Mouse (Mus musculus): ENCODE data around the gene Tnr.
A peak's percentile ranks its signal among the peaks of the same experiment; 100 is the strongest.

Tnr gene

DNA sequence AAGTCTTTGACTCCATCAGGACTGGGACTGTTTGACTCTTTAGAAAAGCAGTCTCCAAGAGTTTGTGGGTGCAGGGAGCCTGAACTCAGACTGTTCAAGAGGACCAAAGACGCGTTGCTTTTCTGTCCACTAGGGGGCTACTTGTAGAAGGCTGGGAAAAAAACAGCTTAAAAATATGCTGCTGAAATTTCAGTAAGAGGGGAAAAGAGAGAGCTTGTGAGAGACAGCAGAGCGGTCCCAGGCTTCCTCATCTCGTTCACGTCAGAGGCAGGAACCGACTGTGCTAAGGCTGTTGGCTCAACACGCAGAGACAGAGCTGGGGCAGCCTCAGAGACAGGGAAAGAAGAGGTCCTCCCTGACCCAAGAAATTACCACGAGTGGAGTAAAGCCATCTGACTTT is at the start of gene Tnr:
TSS of gene Tnr (plus strand) at position 192 of the 400 bp plus-strand sequence.
- peak; percentile 23 for DNase-seq (ENCODE audit: extremely low spot score)

DNA sequence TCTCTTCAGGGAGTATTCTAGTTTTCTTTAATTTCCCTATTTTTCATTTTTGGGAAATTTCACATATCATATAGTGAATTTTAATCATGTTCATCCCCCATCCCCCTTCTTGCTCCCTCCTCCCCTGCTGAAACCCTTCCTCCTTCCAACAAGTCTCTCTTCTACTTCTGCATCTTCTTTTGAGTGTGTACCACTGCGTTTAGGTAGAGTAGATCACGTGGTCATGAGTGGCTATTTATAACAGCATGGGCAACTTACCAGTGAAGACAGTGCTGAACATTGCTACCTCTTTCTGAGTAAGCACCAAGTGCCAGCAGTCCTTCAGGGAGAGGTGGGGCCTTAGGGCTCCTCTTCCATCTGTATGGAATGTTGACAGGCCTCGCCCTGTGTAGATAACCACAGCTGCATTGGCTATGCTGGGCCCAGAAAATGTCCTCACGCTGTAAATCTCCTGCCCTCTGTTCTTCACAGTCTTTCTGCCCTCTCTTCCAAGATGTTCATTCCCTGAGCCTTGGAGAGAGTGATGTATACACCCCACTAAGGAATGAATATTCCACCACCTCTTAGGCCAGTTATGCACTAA is 33.6 kb upstream of the Tnr start:
- DNase-seq (ENCODE audit: extremely low spot score), result no peak

DNA sequence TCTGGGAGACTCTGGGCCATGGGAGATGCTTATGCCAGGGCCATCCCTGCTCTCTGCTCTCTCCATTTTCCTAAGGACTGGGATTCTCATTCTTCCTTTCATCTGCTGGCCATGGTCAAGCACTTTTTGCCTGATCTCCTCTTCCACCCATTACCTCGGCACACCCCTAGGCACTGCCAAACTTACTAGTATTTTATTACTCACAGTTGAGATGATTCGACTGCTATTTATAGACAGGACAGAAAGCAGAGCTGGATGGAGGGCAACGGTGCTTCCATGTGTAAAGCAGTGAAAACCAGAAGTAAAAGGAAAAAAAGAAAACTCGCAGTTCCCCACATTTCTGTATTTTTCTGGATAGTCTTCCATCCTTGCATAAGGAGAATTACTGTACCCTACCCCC is 31.0 kb upstream of the Tnr start:
- DNase-seq (ENCODE audit: extremely low spot score), result no peak

DNA sequence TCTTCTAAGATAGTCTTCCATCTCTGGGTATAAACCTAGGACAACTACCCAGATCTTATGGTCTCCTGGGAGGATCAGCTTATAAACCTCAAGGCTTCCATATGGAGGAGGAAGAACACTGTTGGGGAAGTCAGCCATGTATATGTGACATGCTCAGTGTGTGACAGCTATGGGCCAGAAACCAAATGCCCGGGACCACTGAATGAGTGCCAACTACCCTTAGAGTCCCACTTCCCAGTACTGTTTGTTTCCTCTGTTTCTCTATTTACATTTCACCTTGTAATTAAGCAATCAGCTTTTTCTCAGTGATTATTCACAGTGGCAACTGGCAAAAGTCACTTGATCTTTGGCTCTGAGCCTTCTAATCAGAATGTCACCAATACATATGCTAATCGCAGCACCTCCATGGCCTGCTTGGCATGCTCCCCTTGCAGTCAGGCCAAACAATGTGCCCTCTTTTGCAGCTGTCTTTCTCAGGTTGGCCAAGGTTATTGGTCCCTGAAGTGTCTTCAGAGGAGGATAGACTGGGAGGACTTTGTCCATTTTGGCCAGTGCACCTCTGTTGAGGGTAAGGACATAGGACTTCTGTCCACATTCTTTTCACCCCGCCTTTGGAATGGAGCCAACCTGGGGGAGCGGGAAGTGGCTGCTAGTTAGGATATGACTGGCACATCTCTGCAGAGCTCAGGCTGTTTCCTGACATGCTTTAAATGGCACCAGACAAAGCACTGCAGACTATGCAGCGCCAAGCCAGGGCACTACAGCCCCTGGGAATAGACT is 29.7 kb upstream of the Tnr start:
- no peak for DNase-seq (ENCODE audit: extremely low spot score)

DNA sequence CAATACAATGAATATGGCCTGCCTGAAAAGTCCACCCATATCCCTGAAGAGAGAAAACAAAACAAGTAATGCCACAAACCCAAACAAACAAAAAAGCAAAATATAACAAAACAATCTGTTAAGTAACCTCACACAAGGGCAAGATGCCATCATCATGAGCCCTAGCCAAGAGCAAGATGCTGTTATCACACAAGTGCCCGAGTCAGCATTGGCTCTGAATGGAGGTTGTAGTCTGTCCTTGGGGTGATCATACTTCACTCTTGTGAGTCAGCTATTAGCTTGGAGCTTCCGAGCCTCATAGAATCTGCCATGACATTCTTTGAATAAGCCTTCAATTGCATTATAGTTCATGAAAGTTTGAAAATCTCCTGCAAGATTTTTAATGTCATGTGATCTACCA is 25.3 kb upstream of the Tnr start:
- DNase-seq (ENCODE audit: extremely low spot score), result no peak

DNA sequence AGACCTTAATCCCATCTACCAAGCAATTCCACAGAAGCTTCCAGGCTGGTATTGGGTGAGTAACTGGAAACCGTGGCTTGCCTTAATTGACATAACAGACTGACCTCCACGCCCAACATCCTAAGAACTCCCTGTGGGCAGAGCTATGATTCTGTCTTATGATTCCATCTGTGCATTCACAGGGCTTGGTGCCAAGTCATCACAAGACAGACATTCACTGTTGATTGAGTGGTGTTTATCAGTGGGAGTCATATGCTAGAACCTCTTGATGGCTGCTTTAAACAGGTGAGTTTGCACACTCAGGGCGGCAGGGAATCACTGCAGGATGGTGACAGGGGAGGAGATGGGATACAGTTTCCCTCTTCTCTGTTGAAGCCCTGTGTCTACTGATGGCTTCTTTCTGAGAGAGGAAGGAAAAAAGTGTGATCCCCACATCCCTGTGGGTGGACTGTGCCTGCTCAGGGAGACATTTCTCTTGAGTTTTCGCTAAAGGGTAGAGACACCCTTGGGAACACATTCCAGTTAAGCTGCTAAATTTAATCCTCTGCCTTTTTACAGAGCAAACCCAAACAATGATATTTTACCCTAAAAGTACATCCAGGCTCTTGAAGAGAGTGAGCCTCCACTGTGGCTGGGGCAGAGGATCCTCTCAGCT is 23.6 kb upstream of the Tnr start:
- DNase-seq (ENCODE audit: extremely low spot score), result no peak

DNA sequence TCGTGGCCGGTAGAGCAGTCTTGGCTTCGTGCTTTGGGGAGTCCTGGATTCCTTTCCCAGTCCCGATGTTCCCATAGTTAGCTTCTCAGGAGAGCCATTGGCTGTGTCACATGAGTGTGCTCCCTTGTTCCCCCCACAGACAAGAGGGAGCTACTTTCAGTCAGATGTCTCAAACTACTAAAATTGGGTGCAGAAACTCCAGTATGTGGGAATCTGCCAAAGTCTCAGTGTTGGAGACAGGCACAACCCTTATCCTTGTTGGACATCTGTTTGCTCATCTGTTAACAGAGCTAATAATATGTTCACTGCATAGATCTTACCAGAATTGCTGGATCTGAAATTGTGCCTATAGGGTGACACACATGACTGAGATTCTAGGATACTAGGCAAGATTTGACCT is 21.7 kb upstream of the Tnr start:
- DNase-seq (ENCODE audit: extremely low spot score), result no peak

DNA sequence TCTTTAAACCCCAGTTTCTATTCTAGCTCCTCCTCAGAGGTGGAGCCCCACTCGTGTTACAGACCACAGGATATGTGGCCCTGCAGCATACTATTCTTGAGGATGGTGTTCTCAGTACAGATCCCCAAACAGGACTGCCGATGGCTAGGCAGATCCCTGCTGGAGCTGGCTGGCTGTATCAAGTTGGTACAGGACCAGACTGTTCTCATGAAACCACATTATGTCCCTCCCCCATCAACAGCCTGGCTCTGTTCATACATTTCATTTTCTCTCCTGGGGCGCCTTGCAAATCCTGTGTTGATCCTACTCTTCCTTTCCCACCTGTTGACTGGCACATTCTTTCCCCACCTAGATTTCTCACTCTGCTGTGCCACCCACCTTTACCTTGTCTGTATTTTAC is 12.9 kb upstream of the Tnr start:
- no peak for DNase-seq (ENCODE audit: extremely low spot score)

DNA sequence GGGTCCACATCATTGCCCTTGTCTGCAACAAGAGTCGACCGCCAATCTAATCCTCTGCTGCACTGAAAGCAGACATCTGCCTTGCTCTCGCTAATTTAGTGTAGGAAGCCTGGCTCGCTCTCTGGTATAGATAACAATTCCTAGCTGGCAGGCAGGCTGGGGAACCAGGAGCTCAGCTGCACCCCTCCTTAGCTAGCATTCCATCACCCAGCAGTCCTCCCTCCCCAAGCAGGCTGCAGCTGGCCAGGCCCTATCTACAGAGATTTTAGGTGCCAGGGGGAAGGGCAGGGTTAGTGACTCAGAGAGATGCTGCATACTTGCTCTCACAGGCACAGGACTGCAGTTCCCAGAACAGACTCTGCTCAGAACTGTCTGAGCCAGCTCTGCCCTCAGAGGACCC is 5.9 kb upstream of the Tnr start:
- DNase-seq (ENCODE audit: extremely low spot score), result no peak

DNA sequence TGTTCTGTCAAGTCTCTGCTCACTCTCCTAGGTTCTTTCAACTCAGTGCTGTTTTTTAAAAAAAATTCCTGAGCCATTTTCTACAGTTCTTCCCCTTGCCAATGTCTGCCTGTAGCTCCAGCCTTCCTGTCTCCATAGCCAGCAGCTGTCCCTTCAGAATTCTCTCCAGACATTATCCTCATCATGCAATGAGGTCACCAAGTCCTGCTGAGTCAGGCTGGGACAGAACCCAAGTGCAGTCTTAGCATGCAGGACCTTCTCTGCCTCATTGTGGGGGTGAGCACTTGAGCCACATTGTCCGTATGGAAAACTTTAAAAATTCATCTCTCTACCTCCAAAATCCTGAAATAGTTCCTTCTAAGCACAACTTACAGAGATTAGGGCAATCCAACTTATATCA is 4.4 kb upstream of the Tnr start:
- DNase-seq (ENCODE audit: extremely low spot score), result no peak

DNA sequence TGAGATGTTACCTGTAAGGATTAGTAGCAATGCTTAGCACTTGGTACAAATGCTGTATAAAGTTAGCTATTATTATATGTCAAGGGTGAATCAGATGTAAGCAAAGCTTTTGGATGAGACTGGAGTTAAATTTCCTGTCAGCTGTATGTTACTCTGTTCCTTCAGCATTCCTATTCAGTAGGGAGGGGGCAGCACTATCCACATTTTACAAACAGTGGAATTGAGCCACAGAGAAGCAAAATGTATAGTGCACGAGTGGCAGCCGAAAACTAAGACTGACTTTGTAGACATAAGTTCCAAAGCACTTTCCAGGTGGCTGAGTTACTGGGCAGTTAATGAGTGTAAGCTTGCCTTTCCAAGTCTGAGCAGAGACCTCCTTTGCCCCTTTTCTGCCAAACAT is 500 bp upstream of the Tnr start:
- DNase-seq (ENCODE audit: extremely low spot score), result no peak

DNA sequence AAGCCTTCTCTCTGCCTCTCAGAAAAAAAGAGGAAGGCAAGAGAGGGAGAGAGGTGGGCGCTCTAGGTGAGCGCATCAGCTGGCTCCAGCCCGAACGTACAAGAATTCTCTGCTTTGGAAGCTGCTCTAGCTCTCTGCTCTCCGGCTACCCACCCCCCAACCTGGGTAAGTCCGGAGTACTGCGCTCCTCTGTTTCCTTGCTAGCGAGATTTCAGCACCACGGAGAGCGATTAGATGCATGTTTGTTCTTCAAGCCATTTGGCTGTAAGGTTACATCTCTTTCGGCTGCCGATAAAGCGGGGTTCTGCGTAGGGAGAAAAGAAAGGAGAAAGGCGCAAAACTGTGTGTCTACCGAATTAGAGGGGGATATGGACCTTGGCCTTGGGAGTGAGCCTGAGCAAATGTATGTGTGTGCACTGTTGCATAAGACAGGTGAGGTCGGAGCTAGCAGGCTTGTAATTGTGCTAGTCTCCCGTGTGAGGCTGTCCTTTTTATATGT is 531 bp downstream of the Tnr start:
- DNase-seq (ENCODE audit: extremely low spot score), result peak; percentile 85

DNA sequence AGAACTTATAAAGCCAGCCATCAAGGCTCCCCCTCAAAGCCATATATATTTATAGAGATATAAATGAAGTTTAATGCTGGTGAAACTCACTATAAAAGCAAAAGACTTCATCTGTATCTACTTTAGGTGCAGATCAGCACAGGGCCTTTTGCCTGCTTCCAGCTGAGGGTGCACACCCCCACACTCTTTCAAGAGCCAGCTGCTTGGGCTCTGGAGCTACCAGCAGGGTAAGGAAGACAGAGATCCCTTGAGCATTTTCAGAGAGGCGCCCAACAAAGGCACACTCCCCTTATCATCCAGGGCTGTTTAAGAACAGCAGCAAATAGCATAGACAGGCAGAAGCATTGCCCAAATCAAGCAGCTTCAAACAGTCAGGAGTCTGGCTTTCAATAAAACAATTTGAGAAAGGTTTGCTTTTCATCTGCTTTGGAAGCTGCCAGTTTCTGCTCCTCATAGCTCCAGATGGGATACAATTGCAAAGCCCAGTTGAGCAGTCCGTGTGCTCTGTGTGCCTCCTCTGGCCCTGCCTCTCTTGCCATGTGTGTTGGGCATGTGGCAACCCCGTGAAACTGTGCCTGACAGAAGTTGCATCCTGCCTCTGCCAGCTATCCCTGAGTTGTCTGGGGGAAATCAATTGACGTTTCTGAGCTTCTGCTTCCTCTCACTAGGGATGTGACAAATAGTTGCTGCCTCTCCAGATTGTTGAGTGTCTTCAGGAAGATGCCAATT is 9.4 kb downstream of the Tnr start:
- DNase-seq (ENCODE audit: extremely low spot score), result no peak

DNA sequence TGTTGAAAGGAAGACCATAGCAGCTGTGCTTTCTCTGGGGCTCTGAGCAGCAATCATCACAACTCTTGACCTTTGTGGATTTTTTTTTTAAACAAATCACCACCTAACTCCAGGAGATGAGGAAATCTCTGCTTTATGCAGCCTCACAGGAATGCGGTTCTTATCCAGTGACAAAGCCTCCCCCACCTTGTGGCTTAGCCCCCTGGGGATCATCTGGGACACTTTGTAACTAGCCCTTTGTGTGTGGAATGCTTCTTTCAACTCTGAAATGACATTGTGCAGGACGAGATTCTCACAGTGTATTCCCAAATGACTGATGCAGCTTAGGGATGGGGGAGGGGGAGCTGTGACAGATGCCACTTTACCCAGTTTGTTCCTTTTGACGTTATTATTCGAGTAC is 12.0 kb downstream of the Tnr start:
- no peak for DNase-seq (ENCODE audit: extremely low spot score)

DNA sequence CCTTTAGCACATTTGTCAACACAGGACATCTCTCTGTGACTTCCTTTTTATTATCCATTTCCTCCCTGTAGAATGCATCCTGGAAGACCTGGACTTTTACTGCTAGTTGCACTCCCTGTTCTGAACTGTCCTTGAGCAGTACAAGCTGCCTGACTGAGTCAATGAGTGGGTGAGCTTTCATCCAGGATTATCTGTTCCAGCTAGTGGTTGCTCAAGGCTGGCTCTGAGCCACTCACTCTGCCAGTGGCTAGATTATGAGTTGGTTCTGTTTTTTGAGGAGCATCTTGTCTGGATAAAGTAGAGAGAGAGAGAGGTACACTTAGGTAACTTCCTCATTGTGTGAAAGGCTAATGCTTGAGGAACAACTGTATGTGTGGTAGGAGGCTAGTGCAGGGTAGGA is 14.0 kb downstream of the Tnr start:
- no peak for DNase-seq (ENCODE audit: extremely low spot score)

DNA sequence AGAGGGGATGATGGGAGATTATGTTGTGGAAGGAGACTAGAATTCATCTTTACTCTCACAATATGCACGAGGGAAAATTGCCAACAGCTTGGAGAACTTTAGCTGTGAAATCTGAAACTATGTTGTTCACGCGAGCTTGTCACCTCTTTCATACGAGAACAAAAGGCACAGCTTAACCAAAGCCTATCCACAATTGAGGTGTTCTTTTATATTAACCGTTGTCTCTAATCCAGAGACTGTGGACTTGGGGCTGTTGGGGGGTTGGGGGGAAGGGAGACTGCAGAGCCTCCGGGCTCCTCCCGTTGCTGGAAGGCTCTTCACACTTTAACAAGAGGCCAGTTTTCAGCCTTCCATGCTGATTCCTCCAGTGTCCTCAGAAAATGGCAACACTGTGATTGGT is 14.5 kb downstream of the Tnr start:
- DNase-seq (ENCODE audit: extremely low spot score), result no peak

DNA sequence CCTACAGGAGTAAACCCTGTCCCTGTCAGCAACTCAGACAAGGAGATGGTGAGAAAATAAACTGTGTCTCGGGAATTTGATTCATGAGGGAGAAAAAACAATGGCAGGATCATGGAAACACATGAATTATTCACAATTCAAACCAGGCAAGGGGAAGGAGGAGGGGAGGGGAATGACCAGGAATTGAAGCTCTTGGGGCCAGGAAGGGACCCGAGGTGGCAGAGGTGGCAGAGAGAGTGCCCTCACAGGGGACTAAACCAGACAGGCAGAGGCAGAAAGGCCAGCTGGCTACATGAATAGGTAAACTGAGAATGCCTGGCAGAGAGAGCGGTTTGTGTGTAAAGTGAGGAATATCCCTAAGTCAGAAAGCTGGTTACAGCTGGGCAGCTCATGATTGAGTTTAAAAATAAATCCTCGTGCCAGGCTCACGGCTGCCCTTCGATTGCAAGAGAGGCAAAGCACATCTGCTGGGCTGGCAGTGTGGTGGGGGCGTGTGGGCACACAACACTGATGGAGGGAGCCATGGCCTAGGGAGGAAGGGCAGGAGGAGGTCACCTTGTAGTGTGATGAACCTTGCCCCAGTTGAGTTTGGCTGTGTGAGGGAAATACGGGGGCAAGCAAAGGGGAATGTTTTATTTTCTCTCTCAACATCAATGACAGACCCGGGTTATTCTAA is 22.0 kb downstream of the Tnr start:
- no peak for DNase-seq (ENCODE audit: extremely low spot score)

DNA sequence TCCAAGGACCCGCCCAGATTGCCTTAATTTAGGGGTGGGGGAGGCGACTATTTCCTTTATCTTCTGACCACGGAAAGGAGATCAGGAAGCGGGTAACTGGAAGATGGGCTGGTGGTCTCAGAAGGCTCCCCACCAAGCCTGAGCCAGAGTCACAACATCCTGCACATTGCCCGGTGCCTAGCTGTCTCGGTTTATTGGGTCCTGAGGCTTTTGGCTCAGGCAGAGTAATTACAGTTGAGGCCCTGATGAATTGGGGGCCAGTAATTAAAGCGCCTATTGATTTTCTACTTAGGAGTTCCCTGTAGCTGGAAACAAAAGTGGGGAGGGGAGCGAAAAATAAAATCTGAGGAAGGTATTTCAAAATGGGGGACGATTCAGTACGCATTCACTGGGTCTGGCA is 27.5 kb downstream of the Tnr start:
- no peak for DNase-seq (ENCODE audit: extremely low spot score)

DNA sequence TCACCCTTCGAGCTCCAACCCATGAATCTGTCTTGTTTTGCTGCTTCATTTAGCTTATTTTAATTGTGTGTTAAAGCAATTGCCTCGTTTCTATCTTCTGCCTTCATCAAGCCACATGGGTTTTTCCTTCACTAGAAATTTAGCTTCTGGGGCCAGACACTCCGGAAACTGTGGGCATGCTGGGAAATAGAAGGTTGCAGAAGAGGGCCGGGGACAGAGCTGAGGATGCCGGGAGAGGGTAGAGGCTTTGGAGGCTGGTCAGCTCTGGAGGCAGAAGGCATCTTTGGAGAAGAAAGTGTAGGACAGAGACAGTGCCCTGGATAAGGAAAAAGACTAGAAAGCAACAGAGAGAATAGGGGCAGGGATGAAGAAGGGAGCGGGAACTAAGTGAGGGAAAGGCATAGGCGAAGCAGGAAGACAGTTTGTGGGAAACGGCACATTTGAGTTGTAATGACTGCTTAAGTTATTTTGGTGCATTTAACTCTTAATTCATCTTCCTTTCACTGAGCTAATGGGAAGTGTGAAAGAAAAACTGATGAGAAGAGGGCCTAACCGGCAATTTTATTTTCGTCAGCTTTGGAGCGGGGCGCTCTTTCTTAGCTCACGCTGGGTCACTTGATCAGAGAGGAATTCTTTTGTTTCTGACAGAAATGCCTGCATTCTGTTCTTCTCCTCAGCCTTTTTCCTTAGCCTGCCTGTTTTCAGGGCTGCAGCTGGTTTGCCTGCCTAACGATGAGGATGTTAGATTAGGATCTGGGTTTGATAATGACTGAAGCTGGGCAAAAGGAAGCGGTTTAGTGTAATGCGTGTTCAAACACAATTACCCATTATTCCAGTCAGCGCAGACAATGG is 28.2 kb downstream of the Tnr start:
- peak; percentile 29 for DNase-seq (ENCODE audit: extremely low spot score)

DNA sequence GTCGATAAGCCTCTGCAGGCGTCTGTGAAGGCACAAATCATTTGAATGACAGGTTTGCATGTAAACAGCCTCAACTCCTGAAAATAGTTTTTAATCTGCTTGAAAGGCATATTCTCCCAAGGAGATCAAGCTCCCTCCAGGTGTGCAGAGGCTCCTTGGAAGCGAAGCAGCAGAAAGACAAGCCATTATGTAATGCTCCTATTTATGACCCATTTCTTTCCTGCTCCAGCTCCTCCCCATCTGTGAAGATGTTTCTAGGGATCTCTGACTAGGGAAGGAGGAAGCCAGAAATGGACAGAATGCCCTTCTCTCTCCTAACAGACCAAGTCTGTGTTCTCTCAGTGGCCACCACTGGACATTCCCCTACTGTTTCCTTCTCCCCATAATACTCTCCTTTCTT is 38.0 kb downstream of the Tnr start:
- DNase-seq (ENCODE audit: extremely low spot score), result no peak

DNA sequence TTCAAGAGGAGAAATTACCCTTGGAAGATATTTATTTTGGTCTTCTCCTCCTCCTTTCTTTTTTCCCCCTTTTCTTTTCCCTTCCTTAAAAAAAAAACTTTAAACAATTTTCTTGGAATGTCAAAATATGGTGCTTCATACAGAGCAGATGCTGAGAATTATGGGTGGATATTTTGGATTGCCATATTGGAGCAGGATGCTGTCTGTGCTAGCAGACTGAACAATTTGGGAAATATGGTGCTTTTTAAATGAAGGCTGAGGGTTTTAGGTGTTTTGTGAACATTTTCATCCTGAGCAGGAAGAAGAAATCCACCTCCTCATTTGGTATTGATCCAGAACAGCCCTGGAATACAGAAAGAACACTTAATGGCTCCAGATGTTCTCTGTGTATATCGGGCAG is 41.6 kb downstream of the Tnr start:
- DNase-seq (ENCODE audit: extremely low spot score), result no peak
